Mouse (Mus musculus) MEL (cell line): ENCODE measurements at regions not wholly inside any gene's neighbourhood (a gene's known extent, or its start where the extent isn't known, plus 50 kb on each side); places are given as distances from the start of the nearest gene placed in this dataset.

Experiments used
- DNase-seq: peaks from one replicate; pipeline ENCODE4 v3.0.0; 2011; ENCODE audit warnings: low read depth, low spot score
- H3K27ac ChIP-seq: 2 replicates; pipeline ENCODE4 v1.5.1; 2012; ENCODE audit warnings: low read depth, mild to moderate bottlenecking, control low read depth, low read length, moderate library complexity; ENCODE audit not compliant: control insufficient read depth
- H3K27me3 ChIP-seq, 2 experiments: fragments of 150-350 bp in 1 of 2; sonication (generic) in 1 of 2; 2 replicates each; pipeline ENCODE4 v1.6.1; 2012; ENCODE audit warnings: low read length in 2 of 2, mild to moderate bottlenecking in 2 of 2, improper control_type of control experiment in 1 of 2, moderate library complexity in 1 of 2; ENCODE audit not compliant: insufficient read depth in 2 of 2, control insufficient read depth in 1 of 2
- H3K36me3 ChIP-seq, 2 experiments: 2 replicates each; pipeline ENCODE4 v1.6.1; 2012 to 2014; ENCODE audit warnings: low read length in 2 of 2, improper control_type of control experiment in 1 of 2, inconsistent platforms in 1 of 2, mild to moderate bottlenecking in 1 of 2; ENCODE audit not compliant: insufficient read depth in 2 of 2, control insufficient read depth in 1 of 2
- H3K4me1 ChIP-seq, 2 experiments: fragments of 150-350 bp in 1 of 2; sonication (generic) in 1 of 2; 2 replicates each; pipeline ENCODE4 v1.6.1; 2012; ENCODE audit warnings: low read length in 2 of 2, improper control_type of control experiment in 1 of 2, mild to moderate bottlenecking in 1 of 2; ENCODE audit not compliant: insufficient read depth in 2 of 2, control insufficient read depth in 1 of 2
- H3K4me3 ChIP-seq, 2 experiments: fragments of 150-350 bp in 1 of 2; sonication (generic) in 1 of 2; 2 replicates each; pipeline ENCODE4 v1.5.1; 2012; ENCODE audit warnings: low read depth in 2 of 2, low read length in 2 of 2, mild to moderate bottlenecking in 2 of 2, moderate library complexity in 2 of 2, control low read depth in 1 of 2, improper control_type of control experiment in 1 of 2; ENCODE audit not compliant: control insufficient read depth in 1 of 2, insufficient read depth in 1 of 2
- H3K79me2 ChIP-seq: 2 replicates; pipeline ENCODE4 v1.6.1; 2012; ENCODE audit warnings: mild to moderate bottlenecking, low read length, moderate library complexity; ENCODE audit not compliant: control insufficient read depth, poor library complexity, insufficient read depth
- H3K9ac ChIP-seq: 2 replicates; pipeline ENCODE4 v1.6.1; 2012; ENCODE audit warnings: low read depth, mild to moderate bottlenecking, control low read depth, low read length, moderate library complexity; ENCODE audit not compliant: control insufficient read depth, poor library complexity, severe bottlenecking
- H3K9me3 ChIP-seq: fragments of 150-350 bp; sonication (generic); replicated peaks from 2 replicates; pipeline ENCODE4 v1.6.1; 2012; ENCODE audit warnings: mild to moderate bottlenecking, low read length, improper control_type of control experiment, moderate library complexity; ENCODE audit not compliant: insufficient read depth
- BHLHE40 ChIP-seq: IDR thresholded peaks from 2 replicates; pipeline ENCODE4 v1.6.1; 2012; ENCODE audit warnings: low read depth, mild to moderate bottlenecking, inconsistent platforms, low read length, improper control_type of control experiment, borderline replicate concordance
- CHD2 ChIP-seq: IDR thresholded peaks from 2 replicates; pipeline ENCODE4 v1.6.1; 2011; ENCODE audit warnings: low read length, improper control_type of control experiment
- E2F4 ChIP-seq: IDR thresholded peaks from 2 replicates; pipeline ENCODE4 v1.6.1; 2011; ENCODE audit warnings: low read depth, low read length, improper control_type of control experiment, borderline replicate concordance
- ELF1 ChIP-seq: IDR thresholded peaks from 2 replicates; pipeline ENCODE4 v1.6.1; 2014; ENCODE audit warnings: low read depth, mild to moderate bottlenecking, inconsistent platforms, low read length, improper control_type of control experiment, moderate library complexity
- EP300 ChIP-seq, 2 experiments: IDR thresholded peaks; 2 replicates each; pipeline ENCODE4 v1.6.1; 2011; ENCODE audit warnings: improper control_type of control experiment in 2 of 2, low read length in 2 of 2, low read depth in 1 of 2, mild to moderate bottlenecking in 1 of 2
- ETS1 ChIP-seq: IDR thresholded peaks from 2 replicates; pipeline ENCODE4 v1.6.1; 2012; ENCODE audit warnings: low read depth, mild to moderate bottlenecking, inconsistent platforms, low read length, improper control_type of control experiment, moderate library complexity
- GABPA ChIP-seq: IDR thresholded peaks from 2 replicates; pipeline ENCODE4 v1.6.1; 2012; ENCODE audit warnings: low read depth, mild to moderate bottlenecking, inconsistent platforms, low read length, improper control_type of control experiment, moderate library complexity
- GATA1 ChIP-seq: IDR thresholded peaks from 2 replicates; pipeline ENCODE4 v1.6.1; 2011; ENCODE audit warnings: low read depth, low read length, improper control_type of control experiment
- JUND ChIP-seq: IDR thresholded peaks from 2 replicates; pipeline ENCODE4 v1.6.1; 2011; ENCODE audit warnings: low read depth, mild to moderate bottlenecking, improper control_type of control experiment, low read length
- KAT2A ChIP-seq: conservative IDR thresholded peaks from 2 replicates; pipeline ENCODE4 v1.6.1; 2012; ENCODE audit warnings: low read depth, low read length, improper control_type of control experiment, inconsistent platforms
- MAX ChIP-seq: IDR thresholded peaks from 2 replicates; pipeline ENCODE4 v1.6.1; 2011; ENCODE audit warnings: low read length, improper control_type of control experiment
- MEF2A ChIP-seq: IDR thresholded peaks from 2 replicates; pipeline ENCODE4 v1.6.1; 2014; ENCODE audit warnings: low read depth, mild to moderate bottlenecking, inconsistent platforms, low read length, improper control_type of control experiment; ENCODE audit not compliant: poor library complexity, insufficient replicate concordance, severe bottlenecking; ENCODE audit errors: extremely low read depth
- MXI1 ChIP-seq: IDR thresholded peaks from 2 replicates; pipeline ENCODE4 v1.6.1; 2011; ENCODE audit warnings: mild to moderate bottlenecking, low read depth, low read length, improper control_type of control experiment
- NELFE ChIP-seq: IDR thresholded peaks from 2 replicates; pipeline ENCODE4 v1.6.1; 2011; ENCODE audit warnings: low read depth, low read length, improper control_type of control experiment
- NRF1 ChIP-seq: IDR thresholded peaks from 2 replicates; pipeline ENCODE4 v1.6.1; 2014; ENCODE audit warnings: low read depth, mild to moderate bottlenecking, inconsistent platforms, low read length, improper control_type of control experiment, moderate library complexity; ENCODE audit not compliant: poor library complexity, insufficient read depth, severe bottlenecking
- POLR2AphosphoS5 ChIP-seq: IDR thresholded peaks from 2 replicates; pipeline ENCODE4 v1.6.1; 2012; ENCODE audit warnings: low read depth, borderline replicate concordance, mild to moderate bottlenecking, inconsistent platforms, low read length, moderate library complexity, mixed read lengths
- SIN3A ChIP-seq: IDR thresholded peaks from 2 replicates; pipeline ENCODE4 v1.6.1; 2012; ENCODE audit warnings: low read length, improper control_type of control experiment, inconsistent platforms
- TAL1 ChIP-seq: IDR thresholded peaks from 2 replicates; pipeline ENCODE4 v1.6.1; 2012; ENCODE audit warnings: mild to moderate bottlenecking, inconsistent platforms, low read length, moderate library complexity, mixed read lengths
- TBP ChIP-seq: IDR thresholded peaks from 2 replicates; pipeline ENCODE4 v1.8.0; 2011; ENCODE audit warnings: low read depth, low read length, improper control_type of control experiment
- TCF12 ChIP-seq: IDR thresholded peaks from 2 replicates; pipeline ENCODE4 v1.6.1; 2014; ENCODE audit warnings: low read depth, mild to moderate bottlenecking, inconsistent platforms, low read length, improper control_type of control experiment, moderate library complexity
- UBTF ChIP-seq: IDR thresholded peaks from 2 replicates; pipeline ENCODE4 v1.6.1; 2012; ENCODE audit warnings: low read depth, mild to moderate bottlenecking, inconsistent platforms, low read length, improper control_type of control experiment, moderate library complexity, borderline replicate concordance; ENCODE audit not compliant: insufficient read depth
- USF1 ChIP-seq: IDR thresholded peaks from 2 replicates; pipeline ENCODE4 v1.6.1; 2014; ENCODE audit warnings: low read depth, mild to moderate bottlenecking, inconsistent platforms, low read length, improper control_type of control experiment, moderate library complexity
- USF2 ChIP-seq, 2 experiments: IDR thresholded peaks; 2 replicates each; pipeline ENCODE4 v1.6.1; 2011 to 2012; ENCODE audit warnings: improper control_type of control experiment in 2 of 2, low read length in 2 of 2, borderline replicate concordance in 1 of 2, inconsistent platforms in 1 of 2, low read depth in 1 of 2, mild to moderate bottlenecking in 1 of 2; ENCODE audit not compliant: insufficient read depth in 1 of 2
- ZC3H11A ChIP-seq: IDR thresholded peaks from 2 replicates; pipeline ENCODE4 v1.6.1; 2012; ENCODE audit warnings: low read depth, mild to moderate bottlenecking, inconsistent platforms, low read length, improper control_type of control experiment
- ZKSCAN1 ChIP-seq: IDR thresholded peaks from 2 replicates; pipeline ENCODE4 v1.6.1; 2012; ENCODE audit warnings: low read depth, mild to moderate bottlenecking, inconsistent platforms, low read length, improper control_type of control experiment, moderate library complexity
- ZMIZ1 ChIP-seq: IDR thresholded peaks from 2 replicates; pipeline ENCODE4 v1.6.1; 2012; ENCODE audit warnings: low read depth, mild to moderate bottlenecking, inconsistent platforms, low read length, improper control_type of control experiment, moderate library complexity
- ZNF384 ChIP-seq: IDR thresholded peaks from 2 replicates; pipeline ENCODE4 v1.6.1; 2012; ENCODE audit warnings: low read depth, mild to moderate bottlenecking, inconsistent platforms, low read length, improper control_type of control experiment

GRCm38 (mm10) chr3:41184375-41184774, 101.5 kb upstream of the Pgrmc2 start:
- Histone ChIP-seq H3K9ac (no peak overlapping the region), H3K4me3 (no peak overlapping the region), H3K36me3 (no peaks in the 10 kb centered on the region; a peak in 1 of 4 replicates), H3K4me1 (peaks cover 0 to 4% of the 10 kb centered on the region in 2 experiments; a peak in 2 of 4 replicates), H3K79me2 (no peaks in the 10 kb centered on the region), H3K27me3 (no peaks in the 10 kb centered on the region), H3K9me3 (no peaks in the 10 kb centered on the region), H3K27ac (no peak overlapping the region)
- no peak for DNase-seq
- no peak for TF ChIP-seq USF2 (IDR thresholded peaks at IDR 0.05; ENCODE audit: borderline replicate concordance in 1 of 2, insufficient read depth in 1 of 2, low read depth in 1 of 2, low read length in 2 of 2)
- no peak for TF ChIP-seq ELF1
- TF ChIP-seq SIN3A: no peak
- TF ChIP-seq MAX: no peak
- no peak for TF ChIP-seq UBTF
- TF ChIP-seq BHLHE40: no peak
- no peak for TF ChIP-seq GATA1
- TF ChIP-seq E2F4: no peak
- no peak for TF ChIP-seq NELFE
- no peak for TF ChIP-seq ZNF384
- TF ChIP-seq USF1: no peak
- TF ChIP-seq TCF12: no peak
- no peak for TF ChIP-seq TBP
- no peak for TF ChIP-seq MXI1
- TF ChIP-seq MEF2A: no peak
- TF ChIP-seq, all 39 proteins: peak for 0

- peaks cover 0 to 5% of the 10 kb centered on the region in 2 experiments; a peak in 1 of 4 replicates for H3K36me3 ChIP-seq
- H3K27ac ChIP-seq: no peak overlapping the region
- H3K27me3 ChIP-seq: no peaks in the 10 kb centered on the region
- H3K79me2 ChIP-seq: no peaks in the 10 kb centered on the region
- peaks cover 0 to 14% of the 10 kb centered on the region in 2 experiments; a peak in 2 of 4 replicates for H3K4me1 ChIP-seq
- no peak for TF ChIP-seq ETS1
- TF ChIP-seq MAX: no peak
- TF ChIP-seq EP300 (IDR thresholded peaks at IDR 0.05; ENCODE audit: low read depth in 1 of 2, low read length in 2 of 2): no peak
- no peak for TF ChIP-seq ZKSCAN1
- TF ChIP-seq USF2 (IDR thresholded peaks at IDR 0.05; ENCODE audit: borderline replicate concordance in 1 of 2, insufficient read depth in 1 of 2, low read depth in 1 of 2, low read length in 2 of 2): no peak
- no peak for TF ChIP-seq NELFE
- no peak for TF ChIP-seq POLR2AphosphoS5
- no peak for TF ChIP-seq KAT2A
- TF ChIP-seq ZC3H11A: no peak
- TF ChIP-seq CHD2: no peak
- TF ChIP-seq SIN3A: no peak
- TF ChIP-seq TCF12: no peak
- no peak for TF ChIP-seq JUND
- no peak for TF ChIP-seq NRF1
- TF ChIP-seq TAL1: no peak
- TF ChIP-seq ZMIZ1: no peak
- no peak for TF ChIP-seq MXI1
- TF ChIP-seq GABPA: no peak
- TF ChIP-seq TBP: no peak
- TF ChIP-seq E2F4: no peak
- H3K9me3 ChIP-seq: no peaks in the 10 kb centered on the region
- no peak overlapping the region for H3K4me3 ChIP-seq
- no peak for DNase-seq
- H3K9ac ChIP-seq: no peak overlapping the region
Measured at GRCm38 (mm10) chr3:41182900-41183595, 100.2 kb upstream of the Pgrmc2 start.
